Mouse (Mus musculus): ENCODE results near the gene Csnk1e. TPM values are rescaled to one million over a fixed set of nuclear protein-coding genes. Genes with fewer than 3 reads are reported as not detected.

Csnk1e gene
- polyA plus RNA-seq, 1 experiment from 2014 or later = 107 TPM

DNA sequence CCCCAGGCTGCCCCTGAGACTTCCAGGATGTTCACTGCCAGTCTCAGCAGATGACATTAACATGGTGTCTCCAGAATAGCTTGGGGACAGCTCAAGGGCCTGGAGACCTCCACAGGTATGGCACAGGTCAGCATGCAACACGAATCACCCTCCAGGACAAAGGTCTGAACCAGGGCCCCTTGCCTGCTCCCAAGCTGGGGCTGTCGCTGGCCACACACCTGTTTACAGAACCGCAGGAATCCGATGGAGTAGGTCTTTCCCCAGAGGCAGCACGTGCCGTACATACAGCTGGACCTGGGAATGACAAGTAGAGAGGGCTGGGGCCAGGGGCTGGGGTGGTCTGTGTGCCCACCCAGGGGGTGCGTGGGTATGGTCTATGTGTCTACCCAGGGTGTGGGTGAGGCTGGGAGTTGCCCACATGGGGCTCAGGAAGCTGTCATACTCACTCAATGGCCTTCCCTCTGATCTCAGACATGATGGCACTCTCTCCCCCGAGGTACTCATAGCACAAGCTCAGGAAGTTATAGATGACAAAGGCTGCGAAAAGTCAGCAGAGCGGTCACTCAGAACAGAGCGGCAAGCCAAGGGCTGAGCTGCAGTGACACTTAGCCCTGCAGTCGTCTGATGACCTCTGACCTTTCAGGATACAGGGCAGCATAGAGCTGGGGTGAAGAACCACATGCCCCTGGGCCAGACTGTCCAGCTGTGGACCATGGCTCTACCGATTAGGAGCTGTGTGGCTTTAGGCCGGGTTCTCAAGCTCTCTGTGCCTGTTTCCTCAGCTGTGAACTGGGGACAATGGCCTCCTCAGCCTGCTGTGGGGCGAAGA is 85.7 kb downstream of the Csnk1e start:
- Histone ChIP-seq H3K27ac (ENCODE audit: low read depth, low read length) (no peak overlapping the region; the same call in 1 of the 2 replicates), H3K27me3 (ENCODE audit: control insufficient read depth, insufficient read depth, low read length) (no peaks in the 10 kb centered on the region), H3K4me3 (ENCODE audit: low read length) (no peak overlapping the region), H3K9ac (ENCODE audit: low read depth, low read length) (no peak overlapping the region), H3K36me3 (ENCODE audit: control insufficient read depth, insufficient read depth, low read length) (peaks cover 38% of the 10 kb centered on the region), H3K9me3 (ENCODE audit: control insufficient read depth, low read length) (no peaks in the 10 kb centered on the region), H3K4me2 (replicated peaks; ENCODE audit: low read depth, low read length) (no peak overlapping the region), H3K4me1 (ENCODE audit: control insufficient read depth, insufficient read depth, low read length) (peaks cover 29% of the 10 kb centered on the region)
- ATAC-seq (ENCODE audit: low FRiP score, low TSS enrichment) = no peak
- WGBS = 61% methylated on average over 15 of the region's 15 CpGs

DNA sequence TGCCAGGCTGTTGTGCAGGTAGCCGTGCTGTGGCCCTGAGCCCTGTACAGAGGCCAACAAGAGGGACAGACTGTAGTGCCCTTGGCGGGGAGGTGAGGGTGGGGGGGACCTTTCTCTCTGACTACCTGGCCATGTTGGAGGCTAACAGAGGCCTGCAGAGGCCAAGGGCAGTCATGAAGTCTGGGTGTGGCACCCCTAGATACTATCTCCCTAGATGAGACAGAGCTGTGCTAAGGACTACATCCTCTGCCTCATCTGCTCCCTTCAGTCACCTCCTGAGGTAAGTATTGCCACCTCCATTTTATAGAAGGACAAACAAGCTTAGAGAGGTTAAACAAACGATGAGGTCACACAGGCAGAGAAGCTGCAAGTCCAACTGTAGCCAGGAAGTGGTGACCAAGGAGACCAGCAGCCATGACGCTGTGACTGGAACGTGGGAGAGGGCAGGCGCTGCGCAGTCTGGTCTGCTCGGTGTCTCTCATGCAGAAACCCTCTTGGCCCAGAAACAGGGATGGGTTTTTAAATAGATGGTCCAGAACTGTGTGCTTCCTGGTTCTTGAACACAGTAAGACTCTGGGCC is 86.4 kb downstream of the Csnk1e start:
- peaks cover 29% of the 10 kb centered on the region for H3K4me1 ChIP-seq (ENCODE audit: control insufficient read depth, insufficient read depth, low read length)
- H3K27me3 ChIP-seq (ENCODE audit: control insufficient read depth, insufficient read depth, low read length) = no peaks in the 10 kb centered on the region
- peak overlapping the region; percentile 76 for H3K27ac ChIP-seq (ENCODE audit: low read depth, low read length)
- peaks cover 42% of the 10 kb centered on the region for H3K36me3 ChIP-seq (ENCODE audit: control insufficient read depth, insufficient read depth, low read length)
- H3K9me3 ChIP-seq (ENCODE audit: control insufficient read depth, low read length) = no peaks in the 10 kb centered on the region
- 0 out of 2 replicates have a peak overlapping the region, but pooled peaks have one; percentile 23 for H3K9ac ChIP-seq (ENCODE audit: low read depth, low read length)
- H3K4me3 ChIP-seq (ENCODE audit: low read length) = no peak overlapping the region
- ATAC-seq (ENCODE audit: low FRiP score, low TSS enrichment) = 0 out of 2 replicates have a peak, but pooled peaks have one; percentile 11
- no peak overlapping the region; the same call in 1 of the 2 replicates for H3K4me2 ChIP-seq (replicated peaks; ENCODE audit: low read depth, low read length)
- WGBS = 50% methylated on average over 8 of the region's 8 CpGs

- WGBS = 26% methylated on average over 14 of the region's 14 CpGs
- Histone ChIP-seq H3K27me3 (ENCODE audit: control insufficient read depth, insufficient read depth, low read length) (no peaks in the 10 kb centered on the region), H3K4me3 (ENCODE audit: low read length) (no peak overlapping the region), H3K36me3 (ENCODE audit: control insufficient read depth, insufficient read depth, low read length) (peaks cover 43% of the 10 kb centered on the region), H3K9ac (ENCODE audit: low read depth, low read length) (peak overlapping the region; percentile 23; the same call in 1 of the 2 replicates), H3K9me3 (ENCODE audit: control insufficient read depth, low read length) (no peaks in the 10 kb centered on the region), H3K4me1 (ENCODE audit: control insufficient read depth, insufficient read depth, low read length) (peaks cover 29% of the 10 kb centered on the region), H3K4me2 (replicated peaks; ENCODE audit: low read depth, low read length) (no peak overlapping the region; the same call in 1 of the 2 replicates), H3K27ac (ENCODE audit: low read depth, low read length) (peak overlapping the region; percentile 76)
- ATAC-seq (ENCODE audit: low FRiP score, low TSS enrichment) = peak; percentile 82
These were observed 87.0 kb downstream of the Csnk1e start for GRCm38 (mm10) chr15:79368313-79368811.

MicroRNAs encoded within 50 kb of the gene (microRNA counts, 519-probe panel; counts per million panel counts)
- microRNA mmu-miR-1943 = not detected

Small RNA genes lying within 50 kb of the gene (microRNA-seq; reads per million reads assigned to microRNA genes)
- gene Gm44302 = not detected
- gene Mir1943 = 2.3 reads per million, percentile 6 among the genes with 10 or more reads in this experiment

Other genes with a start within 250 kb of the Csnk1e start
- 25.8 and 31.4 TPM in 2 replicates for gene Pick1, start 226.4 kb downstream of the Csnk1e start, polyA plus RNA-seq (2014; fragmentation: Nextera tagmentation; extraction: Ambion mirVana)
- gene Gm49486, start 226.2 kb downstream of the Csnk1e start, polyA plus RNA-seq (2014; fragmentation: Nextera tagmentation; extraction: Ambion mirVana) = 0.21 and 0.61 TPM in 2 replicates
- 0.39 and 0.50 TPM in 2 replicates for gene Slc16a8, start 200.8 kb downstream of the Csnk1e start, polyA plus RNA-seq (2014; fragmentation: Nextera tagmentation; extraction: Ambion mirVana)
- 6.1 and 10.3 TPM in 2 replicates for gene Baiap2l2, start 170.0 kb downstream of the Csnk1e start, polyA plus RNA-seq (2014; fragmentation: Nextera tagmentation; extraction: Ambion mirVana)
- gene Pla2g6, start 127.2 kb downstream of the Csnk1e start, polyA plus RNA-seq (2014; fragmentation: Nextera tagmentation; extraction: Ambion mirVana) = 10.9 and 17.0 TPM in 2 replicates
- gene Maff, start 108.9 kb downstream of the Csnk1e start, polyA plus RNA-seq (2014; fragmentation: Nextera tagmentation; extraction: Ambion mirVana) = 3.4 and 3.6 TPM in 2 replicates
- 45.8 and 63.1 TPM in 2 replicates for gene Tmem184b, start 52.0 kb downstream of the Csnk1e start, polyA plus RNA-seq (2014; fragmentation: Nextera tagmentation; extraction: Ambion mirVana)
- gene Kcnj4, start 49.7 kb upstream of the Csnk1e start, polyA plus RNA-seq (2014; fragmentation: Nextera tagmentation; extraction: Ambion mirVana) = 0.23 TPM in 1 of 2 replicates, not detected in the other
- 38.2 and 40.1 TPM in 2 replicates for gene Kdelr3, start 60.8 kb upstream of the Csnk1e start, polyA plus RNA-seq (2014; fragmentation: Nextera tagmentation; extraction: Ambion mirVana)
- 84.7 and 93.8 TPM in 2 replicates for gene Ddx17, start 91.2 kb upstream of the Csnk1e start, polyA plus RNA-seq (2014; fragmentation: Nextera tagmentation; extraction: Ambion mirVana)
- gene Dmc1, start 149.5 kb upstream of the Csnk1e start, polyA plus RNA-seq (2014; fragmentation: Nextera tagmentation; extraction: Ambion mirVana) = 1.4 and 2.0 TPM in 2 replicates
- gene Fam227a, start 203.4 kb upstream of the Csnk1e start, polyA plus RNA-seq (2014; fragmentation: Nextera tagmentation; extraction: Ambion mirVana) = 1.6 and 2.7 TPM in 2 replicates
- gene Cby1, start 203.6 kb upstream of the Csnk1e start, polyA plus RNA-seq (2014; fragmentation: Nextera tagmentation; extraction: Ambion mirVana) = 52.4 and 56.0 TPM in 2 replicates
- gene Tomm22, start 215.3 kb upstream of the Csnk1e start, polyA plus RNA-seq (2014; fragmentation: Nextera tagmentation; extraction: Ambion mirVana) = 274 and 346 TPM in 2 replicates
- gene Josd1, start 232.4 kb upstream of the Csnk1e start, polyA plus RNA-seq (2014; fragmentation: Nextera tagmentation; extraction: Ambion mirVana) = 11.9 and 13.0 TPM in 2 replicates
- gene Gtpbp1, start 235.3 kb upstream of the Csnk1e start, polyA plus RNA-seq (2014; fragmentation: Nextera tagmentation; extraction: Ambion mirVana) = 20.3 and 31.6 TPM in 2 replicates